11 mouse cellular contexts compared by ENCODE assay signal in genomic region chr2:57900580-57901247, GRCm38 (mm10).
A peak's percentile ranks its signal among the peaks of the same experiment; 100 is the strongest.
DNase-seq lines count a peak whose midpoint lies in the region; ATAC-seq and TF ChIP-seq lines count a peak whose summit lies in the region.
"Had no signal": no experiment of that assay in that cellular context is flagged by ENCODE, and none has a peak within 500 bp of the region (broad histone marks: within the 10 kb centered on the region; RNA-seq: fewer than 3 reads in every experiment).

No protein-coding gene starts in this region.

- H3K9ac ChIP-seq in intestine, embryonic 16.5 days (ENCODE audit: low read depth, low read length): no peak overlapping the region
- no peak overlapping the region for H3K9ac ChIP-seq in intestine, postnatal 0 days (ENCODE audit: low read depth, low read length)
- H3K9ac ChIP-seq: neural tube, embryonic 12.5 days had no signal

- TF ChIP-seq CTCF in intestine, postnatal 0 days (IDR thresholded peaks at IDR 0.05; ENCODE audit: low read depth): no peak

- no peak overlapping the region for H3K4me2 ChIP-seq in intestine, embryonic 16.5 days (ENCODE audit: low read depth, low read length)
- no peak overlapping the region for H3K4me2 ChIP-seq in intestine, postnatal 0 days (replicated peaks; ENCODE audit: low read depth)
- H3K4me2 ChIP-seq: neural tube, embryonic 12.5 days had no signal

- no peak overlapping the region for H3K27ac ChIP-seq in intestine, embryonic 16.5 days (ENCODE audit: low read length)
- H3K27ac ChIP-seq in intestine, postnatal 0 days (ENCODE audit: low read depth, low read length): no peak overlapping the region
- H3K27ac ChIP-seq: neural tube, embryonic 12.5 days had no signal

- H3K9me3 ChIP-seq in intestine, embryonic 16.5 days (ENCODE audit: control insufficient read depth, low read length): no peaks in the 10 kb centered on the region
- no peaks in the 10 kb centered on the region for H3K9me3 ChIP-seq in intestine, postnatal 0 days (ENCODE audit: control insufficient read depth)
- H3K9me3 ChIP-seq: neural tube, embryonic 12.5 days had no signal

- peak; percentile 93 for DNase-seq in cerebellum, adult 9-10 months
- DNase-seq in frontal cortex, postnatal 36 days (ENCODE audit: low spot score in 2 of 2): peak; percentile 68 to 81
- DNase-seq in right cerebral cortex, postnatal 10 days (ENCODE audit: low spot score in 2 of 2): peak; percentile 75 to 79
- DNase-seq in MN1 (ENCODE audit: low spot score): no peak
- no peak for DNase-seq in adrenal gland, postnatal 36 days
- no peak for DNase-seq in lung, postnatal 36 days
- DNase-seq: kidney, adult 11 months; lung, adult 2 months had no signal

- H3K4me3 ChIP-seq in intestine, embryonic 16.5 days (ENCODE audit: low read length): no peak overlapping the region
- H3K4me3 ChIP-seq in intestine, postnatal 0 days (ENCODE audit: low read depth, low read length): no peak overlapping the region
- H3K4me3 ChIP-seq: neural tube, embryonic 12.5 days had no signal

- ATAC-seq in intestine, embryonic 16.5 days: peak; percentile 55
- no peak for ATAC-seq in intestine, postnatal 0 days

- 45% methylated on average over 9 of the region's 9 CpGs for WGBS in intestine, embryonic 16.5 days
- WGBS in intestine, postnatal 0 days: 47% methylated on average over 9 of the region's 9 CpGs

- no peaks in the 10 kb centered on the region for H3K36me3 ChIP-seq in intestine, embryonic 16.5 days (ENCODE audit: control insufficient read depth, insufficient read depth, low read length)
- H3K36me3 ChIP-seq in intestine, postnatal 0 days (ENCODE audit: control insufficient read depth, insufficient read depth): no peaks in the 10 kb centered on the region
- H3K36me3 ChIP-seq: neural tube, embryonic 12.5 days had no signal

- no peaks in the 10 kb centered on the region for H3K4me1 ChIP-seq in intestine, embryonic 16.5 days (ENCODE audit: control insufficient read depth, insufficient read depth, low read length)
- H3K4me1 ChIP-seq in intestine, postnatal 0 days (replicated peaks; ENCODE audit: control insufficient read depth, insufficient read depth, low read length): no peaks in the 10 kb centered on the region
- H3K4me1 ChIP-seq: neural tube, embryonic 12.5 days had no signal

- no peaks in the 10 kb centered on the region for H3K27me3 ChIP-seq in intestine, embryonic 16.5 days (replicated peaks; ENCODE audit: control insufficient read depth, insufficient read depth, low read length)
- no peaks in the 10 kb centered on the region for H3K27me3 ChIP-seq in intestine, postnatal 0 days (replicated peaks; ENCODE audit: control insufficient read depth, insufficient read depth, low read length)
- H3K27me3 ChIP-seq: neural tube, embryonic 12.5 days had no signal

Comparison
In these comparisons a context has a peak if more than half of its experiments do, and no peak if none do; other contexts are left out.
1. DNase-seq: peak in cerebellum, adult 9-10 months (single experiment), frontal cortex, postnatal 36 days (2 of 2) and right cerebral cortex, postnatal 10 days (2 of 2); none in MN1 (single experiment), adrenal gland, postnatal 36 days (0 of 2) and lung, postnatal 36 days (single experiment).